Mouse (Mus musculus) liver, embryonic 14.5 days (tissue): Measurements from ENCODE around the gene Erich6.

Experiments
- CTCF ChIP-seq: IDR thresholded peaks from 2 replicates; pipeline ENCODE4 v1.5.1; 2016; ENCODE audit warnings: antibody characterized with exemption, low read depth, control low read depth
- EP300 ChIP-seq: IDR thresholded peaks from 2 replicates; pipeline ENCODE4 v1.6.1; 2016; ENCODE audit warnings: antibody characterized with exemption, low read depth

DNA sequence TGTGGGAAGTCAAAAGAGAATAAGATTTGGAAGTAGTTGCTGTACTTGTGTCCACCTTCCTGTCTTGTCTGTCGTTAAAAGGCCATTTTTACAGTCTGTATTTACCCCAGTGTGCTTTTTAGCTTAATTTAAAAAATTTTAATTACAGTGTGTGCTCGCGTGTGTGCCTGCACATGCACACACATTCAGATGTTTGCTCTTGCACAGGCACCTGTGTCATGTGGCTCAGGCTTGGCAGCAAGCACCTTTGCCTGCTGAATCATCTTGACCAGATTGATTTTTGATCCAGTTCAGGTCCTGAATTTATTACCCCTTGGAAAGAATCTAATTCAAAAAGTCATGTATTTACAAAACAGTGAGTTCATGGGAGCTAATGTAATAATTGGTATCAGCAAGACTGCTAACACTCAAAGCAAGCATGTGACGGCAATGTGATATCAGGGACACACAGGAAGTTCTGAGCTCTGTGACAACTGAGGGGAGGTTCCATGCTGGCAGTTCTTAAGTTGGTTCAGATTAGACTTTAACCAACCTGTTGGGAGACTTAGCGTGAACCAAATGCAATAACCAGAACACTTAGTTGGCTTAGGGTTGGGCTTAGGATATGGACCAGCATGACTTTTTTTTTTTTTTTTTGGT is 54.1 kb downstream of the Erich6 start:
- TF ChIP-seq CTCF (no peak), EP300 (peak; percentile 33; the same call in 1 of the 2 replicates)
